Mouse (Mus musculus): ENCODE results near the gene Sec24c.
"Not testable (repeated sequence)": the region's sequence is repeated elsewhere in the genome, so short reads cannot be mapped to it uniquely, and the experiment has no call there.

Sec24c gene

GRCm38 (mm10) chr14:20674064-20674833 is at the start of gene Sec24c:
Gene Sec24c (plus strand): TSS chr14:20674308.
- DNase-seq (ENCODE audit: low read depth), result peak; percentile 100

- no peak for DNase-seq (ENCODE audit: low read depth)
These were observed 47.7 kb upstream of the Sec24c start for GRCm38 (mm10) chr14:20626447-20626846.

- DNase-seq (ENCODE audit: low read depth), result no peak
These were observed 47.1 kb upstream of the Sec24c start for GRCm38 (mm10) chr14:20626971-20627370.

- no peak for DNase-seq (ENCODE audit: low read depth)
These were observed 42.9 kb upstream of the Sec24c start for GRCm38 (mm10) chr14:20631253-20631652.

- DNase-seq (ENCODE audit: low read depth), result no peak
These were observed 38.6 kb upstream of the Sec24c start for GRCm38 (mm10) chr14:20635546-20635945.

- not testable (repeated sequence) for DNase-seq (ENCODE audit: low read depth)
These were observed 37.1 kb upstream of the Sec24c start for GRCm38 (mm10) chr14:20636968-20637367.

- DNase-seq (ENCODE audit: low read depth), result no peak
These were observed 36.1 kb upstream of the Sec24c start for GRCm38 (mm10) chr14:20637818-20638574.

- no peak for DNase-seq (ENCODE audit: low read depth)
These were observed 35.4 kb upstream of the Sec24c start for GRCm38 (mm10) chr14:20638702-20639101.

- DNase-seq (ENCODE audit: low read depth), result peak; percentile 80
These were observed 34.0 kb upstream of the Sec24c start for GRCm38 (mm10) chr14:20639918-20640619.

- DNase-seq (ENCODE audit: low read depth), result peak; percentile 100
These were observed 33.3 kb upstream of the Sec24c start, which contains the start of gene Usp54 for GRCm38 (mm10) chr14:20640644-20641437. Gene Usp54 (minus strand): TSS chr14:20641063.

GRCm38 (mm10) chr14:20641438-20641875 is 32.7 kb upstream of the Sec24c start:
- no peak for DNase-seq (ENCODE audit: low read depth)

- no peak for DNase-seq (ENCODE audit: low read depth)
These were observed 28.6 kb upstream of the Sec24c start for GRCm38 (mm10) chr14:20645547-20645946.

GRCm38 (mm10) chr14:20646381-20646780 is 27.7 kb upstream of the Sec24c start:
- no peak for DNase-seq (ENCODE audit: low read depth)

GRCm38 (mm10) chr14:20651000-20651399 is 23.1 kb upstream of the Sec24c start:
- DNase-seq (ENCODE audit: low read depth), result no peak

- DNase-seq (ENCODE audit: low read depth), result no peak
These were observed 22.3 kb upstream of the Sec24c start for GRCm38 (mm10) chr14:20651722-20652256.

GRCm38 (mm10) chr14:20654690-20655421 is 19.3 kb upstream of the Sec24c start:
- DNase-seq (ENCODE audit: low read depth), result no peak

GRCm38 (mm10) chr14:20655731-20656130 is 18.4 kb upstream of the Sec24c start:
- DNase-seq (ENCODE audit: low read depth), result no peak

GRCm38 (mm10) chr14:20656361-20656760 is 17.7 kb upstream of the Sec24c start, which contains the start of gene Myoz1:
Gene Myoz1 (minus strand): TSS chr14:20656540.
- no peak for DNase-seq (ENCODE audit: low read depth)

GRCm38 (mm10) chr14:20658326-20658725 is 15.8 kb upstream of the Sec24c start:
- DNase-seq (ENCODE audit: low read depth), result peak; percentile 71

GRCm38 (mm10) chr14:20658902-20659301 is 15.2 kb upstream of the Sec24c start:
- no peak for DNase-seq (ENCODE audit: low read depth)

GRCm38 (mm10) chr14:20659687-20660086 is 14.4 kb upstream of the Sec24c start:
- no peak for DNase-seq (ENCODE audit: low read depth)

Measured in induced T-regulatory cell, adult 2 months (primary cell).